Mouse (Mus musculus) CH12.LX (cell line): Measurements from ENCODE around the gene Atp5d.

Experiments used
- CHD2 ChIP-seq: IDR thresholded peaks from 2 replicates; pipeline ENCODE4 v1.6.1; 2011; ENCODE audit warnings: low read length, improper control_type of control experiment
- CTCF ChIP-seq, 2 experiments: IDR thresholded peaks in 1 of 2; conservative IDR thresholded peaks in 1 of 2; 2 replicates each; pipeline ENCODE4 v1.5.1; 2011 to 2012; ENCODE audit warnings: low read depth in 2 of 2, low read length in 2 of 2, improper control_type of control experiment in 1 of 2, inconsistent platforms in 1 of 2, mild to moderate bottlenecking in 1 of 2, moderate library complexity in 1 of 2
- ELF1 ChIP-seq: IDR thresholded peaks from 2 replicates; pipeline ENCODE4 v1.6.1; 2014; ENCODE audit warnings: low read depth, mild to moderate bottlenecking, inconsistent platforms, low read length, improper control_type of control experiment
- JUN ChIP-seq: IDR thresholded peaks from 2 replicates; pipeline ENCODE4 v1.6.1; 2011; ENCODE audit warnings: low read depth, mild to moderate bottlenecking, low read length, improper control_type of control experiment, moderate library complexity; ENCODE audit not compliant: insufficient read depth
- MAZ ChIP-seq: IDR thresholded peaks from 2 replicates; pipeline ENCODE4 v1.6.1; 2012; ENCODE audit warnings: low read depth, mild to moderate bottlenecking, inconsistent platforms, low read length, improper control_type of control experiment, moderate library complexity
- MXI1 ChIP-seq: IDR thresholded peaks from 2 replicates; pipeline ENCODE4 v1.6.1; 2011; ENCODE audit warnings: mild to moderate bottlenecking, low read depth, low read length, improper control_type of control experiment
- POLR2A ChIP-seq: IDR thresholded peaks from 2 replicates; pipeline ENCODE4 v1.6.1; 2011; ENCODE audit warnings: low read depth, mild to moderate bottlenecking, improper control_type of control experiment, low read length
- RAD21 ChIP-seq: IDR thresholded peaks from 2 replicates; pipeline ENCODE4 v1.6.1; 2011; ENCODE audit warnings: low read depth, mild to moderate bottlenecking, low read length, improper control_type of control experiment, moderate library complexity
- SIN3A ChIP-seq: IDR thresholded peaks from 2 replicates; pipeline ENCODE4 v1.6.1; 2012; ENCODE audit warnings: low read length, improper control_type of control experiment, inconsistent platforms
- SMC3 ChIP-seq: IDR thresholded peaks from 2 replicates; pipeline ENCODE4 v1.6.1; 2011; ENCODE audit warnings: low read depth, low read length, improper control_type of control experiment
- TBP ChIP-seq: conservative IDR thresholded peaks from 2 replicates; pipeline ENCODE4 v1.6.1; 2011; ENCODE audit warnings: low read depth, low read length, improper control_type of control experiment
- TCF12 ChIP-seq: IDR thresholded peaks from 2 replicates; pipeline ENCODE4 v1.6.1; 2014; ENCODE audit warnings: low read depth, mild to moderate bottlenecking, inconsistent platforms, low read length, improper control_type of control experiment
- ZC3H11A ChIP-seq: IDR thresholded peaks from 2 replicates; pipeline ENCODE4 v1.6.1; 2012; ENCODE audit warnings: low read depth, mild to moderate bottlenecking, inconsistent platforms, low read length, improper control_type of control experiment
- ZNF384 ChIP-seq: IDR thresholded peaks from 2 replicates; pipeline ENCODE4 v1.6.1; 2012; ENCODE audit warnings: low read depth, low read length, improper control_type of control experiment, inconsistent platforms

DNA sequence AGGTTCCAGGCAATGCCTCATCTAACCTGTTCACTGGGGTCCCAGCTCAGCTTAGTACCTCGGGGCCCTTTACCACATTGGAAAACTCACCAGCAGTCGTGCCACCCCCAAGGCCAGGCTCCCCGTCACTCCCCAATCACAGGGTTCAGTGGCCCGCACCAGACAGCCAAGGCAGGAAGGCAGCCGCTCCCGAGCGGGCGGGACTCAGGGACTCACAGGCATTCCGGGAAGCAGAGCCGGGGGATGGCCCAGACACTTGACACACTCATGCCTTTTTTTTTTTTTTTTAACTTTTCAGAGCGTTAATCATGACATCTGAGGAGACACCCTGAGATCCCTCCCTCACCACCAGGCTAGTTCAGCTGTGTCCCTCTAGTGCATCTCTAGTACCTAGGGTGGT is 37.5 kb upstream of the Atp5d start:
- no peak for TF ChIP-seq MXI1
- TF ChIP-seq CTCF (conservative IDR thresholded peaks at IDR 0.05 in 1 of 2, IDR thresholded peaks at IDR 0.05 in 1 of 2; ENCODE audit: low read depth in 2 of 2, low read length in 2 of 2) = no peak
- no peak for TF ChIP-seq ELF1
- TF ChIP-seq TBP = no peak
- no peak for TF ChIP-seq RAD21
- TF ChIP-seq MAZ = no peak
- no peak for TF ChIP-seq SMC3
- TF ChIP-seq POLR2A = no peak
- no peak for TF ChIP-seq JUN
- TF ChIP-seq CHD2 = no peak
- no peak for TF ChIP-seq SIN3A
- no peak for TF ChIP-seq TCF12
- TF ChIP-seq ZNF384 = no peak
- TF ChIP-seq ZC3H11A = no peak
